Mouse (Mus musculus): Measurements from ENCODE around the gene Rap1gap. TPM values are rescaled to one million over a fixed set of nuclear protein-coding genes. Genes with fewer than 3 reads are reported as not detected.

Rap1gap gene
- polyA plus RNA-seq, 2 experiments: 1.7 to 2.7 TPM

- TF ChIP-seq EP300 (IDR thresholded peaks at IDR 0.05; ENCODE audit: low read depth) (no peak), CTCF (IDR thresholded peaks at IDR 0.05; ENCODE audit: low read depth) (no peak)
- DNase-seq (ENCODE audit: low read depth in 3 of 3, low spot score in 3 of 3) (no peak), ATAC-seq (ENCODE audit: insufficient read depth) (no peak)
- H3K4me1 ChIP-seq (replicated peaks; ENCODE audit: control insufficient read depth in 2 of 2, insufficient read depth in 2 of 2, low read length in 1 of 2): no peaks in the 10 kb centered on the region
- H3K27ac ChIP-seq: no peak overlapping the region
- H3K4me2 ChIP-seq (ENCODE audit: low read depth): no peak overlapping the region
- no peaks in the 10 kb centered on the region for H3K9me3 ChIP-seq (ENCODE audit: control insufficient read depth, low read length)
- peaks cover 19% of the 10 kb centered on the region for H3K27me3 ChIP-seq (ENCODE audit: control insufficient read depth, insufficient read depth, low read length)
- no peak overlapping the region for H3K9ac ChIP-seq (replicated peaks)
- H3K36me3 ChIP-seq (replicated peaks; ENCODE audit: control insufficient read depth, insufficient read depth, low read depth): no peaks in the 10 kb centered on the region
- 8% methylated on average over 17 of the region's 17 CpGs for WGBS (ENCODE audit: insufficient replicate concordance)
- no peak overlapping the region for H3K4me3 ChIP-seq (ENCODE audit: insufficient read depth in 1 of 2, low read depth in 2 of 2, low read length in 2 of 2)
Measured at GRCm38 (mm10) chr4:137728399-137729154, 64.1 kb downstream of the Rap1gap start.

DNA sequence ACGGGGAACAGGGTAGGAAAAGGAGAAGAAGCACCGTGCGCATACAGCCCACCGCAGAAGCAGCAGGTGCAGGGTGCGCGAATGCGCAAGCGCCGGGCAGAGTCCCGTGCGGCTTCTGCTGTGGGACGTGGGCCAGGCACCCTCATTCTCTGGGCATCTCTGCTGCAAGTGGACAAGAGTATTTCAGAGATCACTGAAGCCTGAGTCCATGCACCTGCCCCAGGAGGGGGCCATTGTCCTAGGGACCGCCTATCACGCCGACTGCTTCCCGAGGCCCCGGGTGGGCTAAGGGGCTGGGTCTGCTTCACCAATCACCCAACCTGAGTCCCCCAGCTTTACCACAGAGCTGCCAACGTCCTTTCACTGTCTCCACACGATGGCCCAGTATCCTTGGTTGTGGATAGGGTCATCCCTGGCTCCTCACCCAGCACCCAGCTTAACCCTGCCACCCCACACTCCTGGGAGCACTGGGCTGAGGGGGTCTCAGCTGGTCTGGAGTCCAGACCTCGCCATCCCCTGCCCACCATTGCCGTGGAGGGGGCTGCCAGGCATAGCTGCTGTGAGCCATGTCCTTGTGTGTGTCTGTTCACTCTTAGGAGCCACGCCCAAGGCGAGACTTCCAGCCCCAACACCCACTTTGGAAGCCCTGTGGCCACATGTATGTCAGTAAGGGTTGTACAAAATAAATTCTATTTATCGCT lies 64.8 kb downstream of the Rap1gap start:
- Histone ChIP-seq H3K36me3 (replicated peaks; ENCODE audit: control insufficient read depth, insufficient read depth, low read depth) (no peaks in the 10 kb centered on the region), H3K27ac (no peak overlapping the region), H3K27me3 (ENCODE audit: control insufficient read depth, insufficient read depth, low read length) (peaks cover 14% of the 10 kb centered on the region), H3K4me1 (replicated peaks; ENCODE audit: control insufficient read depth in 2 of 2, insufficient read depth in 2 of 2, low read length in 1 of 2) (no peaks in the 10 kb centered on the region), H3K4me3 (ENCODE audit: insufficient read depth in 1 of 2, low read depth in 2 of 2, low read length in 2 of 2) (no peak overlapping the region), H3K9ac (replicated peaks) (no peak overlapping the region), H3K4me2 (ENCODE audit: low read depth) (no peak overlapping the region), H3K9me3 (ENCODE audit: control insufficient read depth, low read length) (no peaks in the 10 kb centered on the region)
- DNase-seq (ENCODE audit: low read depth in 3 of 3, low spot score in 3 of 3): no peak
- no peak for ATAC-seq (ENCODE audit: insufficient read depth)
- TF ChIP-seq CTCF (IDR thresholded peaks at IDR 0.05; ENCODE audit: low read depth): no peak
- WGBS (ENCODE audit: insufficient replicate concordance): 24% methylated on average over 24 of the region's 24 CpGs

GRCm38 (mm10) chr4:137730134-137730533 lies 65.6 kb downstream of the Rap1gap start:
- no peak overlapping the region for H3K27ac ChIP-seq
- TF ChIP-seq CTCF (IDR thresholded peaks at IDR 0.05; ENCODE audit: low read depth) (peak; percentile 99), EP300 (IDR thresholded peaks at IDR 0.05; ENCODE audit: low read depth) (no peak)
- 13% methylated on average over 3 of the region's 3 CpGs for WGBS (ENCODE audit: insufficient replicate concordance)
- no peak overlapping the region for H3K9ac ChIP-seq (replicated peaks)
- no peaks in the 10 kb centered on the region for H3K36me3 ChIP-seq (replicated peaks; ENCODE audit: control insufficient read depth, insufficient read depth, low read depth)
- DNase-seq (ENCODE audit: low read depth in 3 of 3, low spot score in 3 of 3): peak; percentile 61 to 68 (median 61)
- H3K9me3 ChIP-seq (ENCODE audit: control insufficient read depth, low read length): no peaks in the 10 kb centered on the region
- ATAC-seq (ENCODE audit: insufficient read depth): peak; percentile 24; the same call in 1 of the 2 replicates
- no peaks in the 10 kb centered on the region for H3K4me1 ChIP-seq (replicated peaks; ENCODE audit: control insufficient read depth in 2 of 2, insufficient read depth in 2 of 2, low read length in 1 of 2)
- H3K4me2 ChIP-seq (ENCODE audit: low read depth): no peak overlapping the region
- H3K4me3 ChIP-seq (ENCODE audit: insufficient read depth in 1 of 2, low read depth in 2 of 2, low read length in 2 of 2): no peak overlapping the region
- H3K27me3 ChIP-seq (ENCODE audit: control insufficient read depth, insufficient read depth, low read length): peaks cover 14% of the 10 kb centered on the region

GRCm38 (mm10) chr4:137730757-137731156 lies 66.2 kb downstream of the Rap1gap start:
- H3K9me3 ChIP-seq (ENCODE audit: control insufficient read depth, low read length): no peaks in the 10 kb centered on the region
- DNase-seq (ENCODE audit: low read depth in 3 of 3, low spot score in 3 of 3): no peak
- H3K4me1 ChIP-seq (replicated peaks; ENCODE audit: control insufficient read depth in 2 of 2, insufficient read depth in 2 of 2, low read length in 1 of 2): no peaks in the 10 kb centered on the region
- no peak for TF ChIP-seq CTCF (IDR thresholded peaks at IDR 0.05; ENCODE audit: low read depth)
- TF ChIP-seq EP300 (IDR thresholded peaks at IDR 0.05; ENCODE audit: low read depth): no peak
- no peak overlapping the region for H3K4me3 ChIP-seq (ENCODE audit: insufficient read depth in 1 of 2, low read depth in 2 of 2, low read length in 2 of 2)
- H3K27me3 ChIP-seq (ENCODE audit: control insufficient read depth, insufficient read depth, low read length): peaks cover 14% of the 10 kb centered on the region
- H3K9ac ChIP-seq (replicated peaks): no peak overlapping the region
- no peak for ATAC-seq (ENCODE audit: insufficient read depth)
- no peak overlapping the region for H3K27ac ChIP-seq
- no peak overlapping the region for H3K4me2 ChIP-seq (ENCODE audit: low read depth)
- no peaks in the 10 kb centered on the region for H3K36me3 ChIP-seq (replicated peaks; ENCODE audit: control insufficient read depth, insufficient read depth, low read depth)
- WGBS (ENCODE audit: insufficient replicate concordance): 58% methylated on average over 8 of the region's 8 CpGs

- Histone ChIP-seq H3K9ac (replicated peaks) (no peak overlapping the region), H3K36me3 (replicated peaks; ENCODE audit: control insufficient read depth, insufficient read depth, low read depth) (no peaks in the 10 kb centered on the region), H3K4me3 (ENCODE audit: insufficient read depth in 1 of 2, low read depth in 2 of 2, low read length in 2 of 2) (no peak overlapping the region), H3K27ac (no peak overlapping the region), H3K27me3 (ENCODE audit: control insufficient read depth, insufficient read depth, low read length) (peaks cover 14% of the 10 kb centered on the region), H3K4me2 (ENCODE audit: low read depth) (no peak overlapping the region), H3K9me3 (ENCODE audit: control insufficient read depth, low read length) (no peaks in the 10 kb centered on the region), H3K4me1 (replicated peaks; ENCODE audit: control insufficient read depth in 2 of 2, insufficient read depth in 2 of 2, low read length in 1 of 2) (no peaks in the 10 kb centered on the region)
- no peak for ATAC-seq (ENCODE audit: insufficient read depth)
- TF ChIP-seq CTCF (IDR thresholded peaks at IDR 0.05; ENCODE audit: low read depth): no peak
- TF ChIP-seq EP300 (IDR thresholded peaks at IDR 0.05; ENCODE audit: low read depth): no peak
- no peak for DNase-seq (ENCODE audit: low read depth in 3 of 3, low spot score in 3 of 3)
- 56% methylated on average over 10 of the region's 10 CpGs for WGBS (ENCODE audit: insufficient replicate concordance)
Measured at GRCm38 (mm10) chr4:137731891-137732290, 67.4 kb downstream of the Rap1gap start.

Measured in liver, embryonic 14.5 days (tissue).